ENCODE assay signal across 8 mouse cellular contexts in genomic region chr11:102603496-102603850, GRCm38 (mm10). TPM values are rescaled to one million over a fixed set of nuclear protein-coding genes. Genes with fewer than 3 reads are reported as not detected.
DNase-seq lines count a peak whose midpoint lies in the region; ATAC-seq lines count a peak whose summit lies in the region.

No protein-coding gene starts in this region.

- DNase-seq in neural tube, embryonic 11.5 days (ENCODE audit: low spot score), result peak; percentile 82
- no peak for DNase-seq in neural tube, embryonic 10.5 days (ENCODE audit: extremely low spot score, low spot score)
- peak; percentile 95 for DNase-seq in embryonic facial prominence, embryonic 14.5 days (ENCODE audit: low spot score)
- DNase-seq in heart, postnatal 36 days, result peak; percentile 56 to 61
- peak; percentile 83 for DNase-seq in midbrain, embryonic 14.5 days
- no peak for DNase-seq in cerebellum, adult 8-10 months

- H3K4me1 ChIP-seq in neural tube, embryonic 11.5 days (ENCODE audit: control insufficient read depth, insufficient read depth, low read length), result peaks cover 7% of the 10 kb centered on the region
- peaks cover 9% of the 10 kb centered on the region for H3K4me1 ChIP-seq in embryonic facial prominence, embryonic 14.5 days (ENCODE audit: control insufficient read depth, insufficient read depth, low read length)
- H3K4me1 ChIP-seq in limb, embryonic 12.5 days (replicated peaks), result peaks cover 19% of the 10 kb centered on the region
- H3K4me1 ChIP-seq in midbrain, embryonic 14.5 days (ENCODE audit: control insufficient read depth, insufficient read depth, low read length), result peaks cover 7% of the 10 kb centered on the region; the same call in 1 of the 2 replicates

- intact Hi-C loops in heart, postnatal 36 days (cut with DNase I), result loop anchor here (2.0 kb wide), 1 partner anchor 41 kb away; no protein-coding TSS in a partner anchor

- ATAC-seq in neural tube, embryonic 11.5 days (ENCODE audit: insufficient read depth, low FRiP score, low TSS enrichment), result peak; percentile 52
- peak; percentile 55 for ATAC-seq in embryonic facial prominence, embryonic 14.5 days (ENCODE audit: low read depth)
- peak; percentile 13; the same call in 1 of the 2 replicates for ATAC-seq in limb, embryonic 12.5 days (ENCODE audit: insufficient number of reproducible peaks, insufficient read depth, low FRiP score, low TSS enrichment, low read depth)
- ATAC-seq in midbrain, embryonic 14.5 days (ENCODE audit: low FRiP score, low TSS enrichment), result peak; percentile 41
- ATAC-seq in inflammation-experienced regulatory T-cells, adult 6 months, result no peak

- H3K36me3 ChIP-seq in neural tube, embryonic 11.5 days (ENCODE audit: control insufficient read depth, insufficient read depth, low read length), result no peaks in the 10 kb centered on the region
- peaks cover 10% of the 10 kb centered on the region for H3K36me3 ChIP-seq in embryonic facial prominence, embryonic 14.5 days (ENCODE audit: control insufficient read depth, insufficient read depth, low read length)
- peaks cover 6% of the 10 kb centered on the region; the same call in 1 of the 2 replicates for H3K36me3 ChIP-seq in limb, embryonic 12.5 days
- H3K36me3 ChIP-seq in midbrain, embryonic 14.5 days (ENCODE audit: control insufficient read depth, insufficient read depth, low read length), result no peaks in the 10 kb centered on the region

- no peaks in the 10 kb centered on the region for H3K9me3 ChIP-seq in neural tube, embryonic 11.5 days (ENCODE audit: control insufficient read depth, low read length)
- H3K9me3 ChIP-seq in embryonic facial prominence, embryonic 14.5 days (ENCODE audit: control insufficient read depth, low read length), result no peaks in the 10 kb centered on the region
- H3K9me3 ChIP-seq in limb, embryonic 12.5 days, result no peaks in the 10 kb centered on the region
- no peaks in the 10 kb centered on the region for H3K9me3 ChIP-seq in midbrain, embryonic 14.5 days (ENCODE audit: control insufficient read depth, low read length)

- H3K9ac ChIP-seq in neural tube, embryonic 11.5 days (ENCODE audit: low read length), result peak overlapping the region; percentile 61
- H3K9ac ChIP-seq in embryonic facial prominence, embryonic 14.5 days (ENCODE audit: low read depth, low read length), result peak overlapping the region; percentile 98
- H3K9ac ChIP-seq in limb, embryonic 12.5 days (replicated peaks), result peak overlapping the region; percentile 63
- peak overlapping the region; percentile 24; the same call in 1 of the 2 replicates for H3K9ac ChIP-seq in midbrain, embryonic 14.5 days (replicated peaks; ENCODE audit: low read length)

- H3K4me3 ChIP-seq in neural tube, embryonic 11.5 days (ENCODE audit: low read depth, low read length), result peak overlapping the region; percentile 77
- H3K4me3 ChIP-seq in embryonic facial prominence, embryonic 14.5 days (ENCODE audit: low read depth, low read length), result peak overlapping the region; percentile 93
- peak overlapping the region; percentile 97 for H3K4me3 ChIP-seq in limb, embryonic 12.5 days (replicated peaks)
- peak overlapping the region; percentile 67 for H3K4me3 ChIP-seq in midbrain, embryonic 14.5 days (replicated peaks; ENCODE audit: low read depth, low read length)

- H3K27ac ChIP-seq in neural tube, embryonic 11.5 days (ENCODE audit: low read depth, low read length), result peak overlapping the region; percentile 98
- peak overlapping the region; percentile 100 for H3K27ac ChIP-seq in embryonic facial prominence, embryonic 14.5 days (replicated peaks; ENCODE audit: low read depth, low read length)
- H3K27ac ChIP-seq in limb, embryonic 12.5 days, result peak overlapping the region; percentile 100
- peak overlapping the region; percentile 92 for H3K27ac ChIP-seq in midbrain, embryonic 14.5 days (replicated peaks; ENCODE audit: low read depth, low read length)

- no peaks in the 10 kb centered on the region for H3K27me3 ChIP-seq in neural tube, embryonic 11.5 days (ENCODE audit: control insufficient read depth, insufficient read depth, low read length)
- H3K27me3 ChIP-seq in embryonic facial prominence, embryonic 14.5 days (replicated peaks; ENCODE audit: control insufficient read depth, insufficient read depth, low read length), result no peaks in the 10 kb centered on the region
- 0 out of 2 replicates have a peak, but pooled peaks cover 3% of the 10 kb centered on the region for H3K27me3 ChIP-seq in limb, embryonic 12.5 days
- H3K27me3 ChIP-seq in midbrain, embryonic 14.5 days (ENCODE audit: control insufficient read depth, insufficient read depth, low read length), result peaks cover 7% of the 10 kb centered on the region; the same call in 1 of the 2 replicates

- peak overlapping the region; percentile 83 for H3K4me2 ChIP-seq in neural tube, embryonic 11.5 days (ENCODE audit: low read depth)
- H3K4me2 ChIP-seq in embryonic facial prominence, embryonic 14.5 days (ENCODE audit: low read depth, low read length), result peak overlapping the region; percentile 68
- H3K4me2 ChIP-seq in limb, embryonic 12.5 days, result peak overlapping the region; percentile 74
- peak overlapping the region; percentile 88 for H3K4me2 ChIP-seq in midbrain, embryonic 14.5 days (ENCODE audit: low read length)

- WGBS in neural tube, embryonic 11.5 days, result under 1% methylated on average over 10 of the region's 10 CpGs
- WGBS in embryonic facial prominence, embryonic 14.5 days, result 3% methylated on average over 10 of the region's 10 CpGs
- under 1% methylated on average over 10 of the region's 10 CpGs for WGBS in limb, embryonic 12.5 days
- under 1% methylated on average over 10 of the region's 10 CpGs for WGBS in midbrain, embryonic 14.5 days

RNA-seq across cellular contexts. Expression of gene Fzd2, which starts 0.7 kb away (rescaled TPM):
- polyA plus RNA-seq in neural tube, embryonic 11.5 days (2014; fragmentation: Nextera tagmentation; extraction: Ambion mirVana), result 37.3 and 40.4 TPM in 2 replicates
- polyA plus RNA-seq in embryonic facial prominence, embryonic 14.5 days (2014; fragmentation: Nextera tagmentation; extraction: Ambion mirVana), result 41.7 and 48.9 TPM in 2 replicates
- total RNA-seq in heart, postnatal 36 days (2021), result 1 to 10 TPM; 3.1 to 5.4 TPM
- polyA plus RNA-seq in limb, embryonic 12.5 days (2016; fragmentation: Nextera tagmentation; extraction: Ambion mirVana), result 77.9 and 82.7 TPM in 2 replicates
- polyA plus RNA-seq in midbrain, embryonic 14.5 days (2014; fragmentation: Nextera tagmentation; extraction: Ambion mirVana), result 7.2 and 8.0 TPM in 2 replicates
- not detected for polyA plus RNA-seq in inflammation-experienced regulatory T-cells, adult 6 months (2017; shearing (Covaris generic))

RNA-seq across cellular contexts. Expression of gene Gm11627, which starts 24.2 kb away (rescaled TPM):
- 7.1 and 9.9 TPM in 2 replicates for polyA plus RNA-seq in neural tube, embryonic 11.5 days (2014; fragmentation: Nextera tagmentation; extraction: Ambion mirVana)
- 9.5 and 15.7 TPM in 2 replicates for polyA plus RNA-seq in embryonic facial prominence, embryonic 14.5 days (2014; fragmentation: Nextera tagmentation; extraction: Ambion mirVana)
- total RNA-seq in heart, postnatal 36 days (2021), result 1 to 10 TPM; 1.4 to 1.5 TPM
- polyA plus RNA-seq in limb, embryonic 12.5 days (2016; fragmentation: Nextera tagmentation; extraction: Ambion mirVana), result 5.3 and 7.4 TPM in 2 replicates
- 2.3 and 4.2 TPM in 2 replicates for polyA plus RNA-seq in midbrain, embryonic 14.5 days (2014; fragmentation: Nextera tagmentation; extraction: Ambion mirVana)
- not detected for polyA plus RNA-seq in inflammation-experienced regulatory T-cells, adult 6 months (2017; shearing (Covaris generic))

RNA-seq across cellular contexts. Expression of gene Gpatch8, which starts 47.3 kb away (rescaled TPM):
- 45.4 and 46.1 TPM in 2 replicates for polyA plus RNA-seq in neural tube, embryonic 11.5 days (2014; fragmentation: Nextera tagmentation; extraction: Ambion mirVana)
- 36.1 and 41.2 TPM in 2 replicates for polyA plus RNA-seq in embryonic facial prominence, embryonic 14.5 days (2014; fragmentation: Nextera tagmentation; extraction: Ambion mirVana)
- total RNA-seq in heart, postnatal 36 days (2021), result 10 to 100 TPM; 18.0 to 21.9 TPM
- polyA plus RNA-seq in limb, embryonic 12.5 days (2016; fragmentation: Nextera tagmentation; extraction: Ambion mirVana), result 66.5 and 77.6 TPM in 2 replicates
- 51.3 and 58.4 TPM in 2 replicates for polyA plus RNA-seq in midbrain, embryonic 14.5 days (2014; fragmentation: Nextera tagmentation; extraction: Ambion mirVana)
- polyA plus RNA-seq in inflammation-experienced regulatory T-cells, adult 6 months (2017; shearing (Covaris generic)), result 10 to 100 TPM; 58.6 to 77.0 (median 60.5) TPM

Comparison
In these comparisons a context has a peak if more than half of its experiments do, and no peak if none do; other contexts are left out.
1. DNase-seq: peak in neural tube, embryonic 11.5 days (single experiment), embryonic facial prominence, embryonic 14.5 days (single experiment), heart, postnatal 36 days (2 of 2) and midbrain, embryonic 14.5 days (single experiment); none in neural tube, embryonic 10.5 days (single experiment) and cerebellum, adult 8-10 months (single experiment).
2. H3K9ac ChIP-seq: peak in every context shown above with its lines; median percentile 98 in embryonic facial prominence, embryonic 14.5 days; 63 in limb, embryonic 12.5 days; 61 in neural tube, embryonic 11.5 days; 24 in midbrain, embryonic 14.5 days.
3. Peak in every context shown above with its lines, with median percentiles within 50 percentile points of each other: H3K27ac ChIP-seq, H3K4me2 ChIP-seq and H3K4me3 ChIP-seq.